Mouse (Mus musculus) gastrocnemius, postnatal 14 days (tissue): ENCODE measurements around the gene Itgax. TPM values are rescaled to one million over a fixed set of nuclear protein-coding genes. Genes with fewer than 3 reads are reported as not detected.

Experiments
- DNase-seq: peaks from one replicate; pipeline ENCODE4 v3.0.0; 2021; ENCODE audit warnings: mixed read lengths
- intact Hi-C: fragments of 180-260 bp; cut with DNase I; formaldehyde crosslinking; loops from one replicate; pipeline ENCODE4 v1.15.1; 2025; ENCODE audit warnings: low total_unique reads
- long read RNA-seq, 2 experiments: library from polyadenylated mRNA; stranded (forward); transcript quantifications; one replicate each; pipeline ENCODE4 v2.0.0; 2021
- total RNA-seq, 2 experiments: library from RNA; stranded (reverse); gene quantifications; 2 replicates each; pipeline ENCODE4 v1.2.3; 2021

The Itgax gene
- under 1 TPM; 0.23 to 0.27 TPM for total RNA-seq
- long read RNA-seq, experiment 1, result 0 reads
- long read RNA-seq, experiment 2, result 0 reads

DNA sequence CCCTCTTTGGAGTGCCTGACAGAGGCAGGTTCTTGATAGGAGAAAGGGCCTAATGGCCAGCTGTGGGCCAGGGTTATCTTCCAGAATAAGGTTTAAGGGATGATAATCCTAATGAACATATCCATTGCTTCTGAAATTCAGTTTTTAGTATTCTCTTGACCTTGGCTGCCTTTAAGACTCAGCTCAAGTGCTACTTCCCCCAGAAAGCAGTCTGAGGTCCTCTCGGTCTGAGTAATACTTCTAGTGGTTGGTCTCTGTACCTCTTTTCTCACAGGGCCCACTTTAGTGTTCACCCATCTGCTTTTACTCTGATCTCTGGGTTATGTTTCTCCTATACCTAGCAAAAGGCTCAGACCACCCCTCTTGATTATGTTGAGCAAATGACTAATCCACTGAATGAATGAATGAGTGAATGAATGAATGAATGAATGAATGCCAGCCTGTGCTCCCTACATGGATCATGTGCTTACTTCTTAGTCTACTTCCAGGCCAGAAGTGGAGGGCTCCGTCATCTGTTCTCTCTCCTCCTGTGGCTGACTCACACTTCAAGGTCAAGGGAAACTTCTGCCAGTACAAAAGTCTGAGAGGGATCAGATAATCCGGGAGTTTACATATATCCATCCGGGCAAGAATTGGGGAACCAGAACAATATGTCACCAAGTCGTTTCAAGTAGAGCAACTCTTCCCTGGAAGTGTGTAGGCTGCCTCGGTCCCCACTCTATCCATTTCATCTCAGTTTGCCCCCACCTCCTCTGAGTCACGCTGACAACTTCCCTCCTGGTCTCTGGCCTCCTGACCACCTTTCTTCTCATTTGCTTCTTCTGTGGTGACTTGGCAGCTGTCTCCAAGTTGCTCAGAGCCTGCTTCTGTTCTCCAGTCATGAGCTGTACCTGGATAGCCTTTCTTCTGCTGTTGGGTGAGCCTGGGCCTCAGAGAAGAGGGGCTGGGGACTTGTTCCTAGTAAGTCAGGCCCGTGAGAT lies at the start of gene Itgax:
Gene Itgax (plus strand): TSS at position 807 of the 980 bp plus-strand sequence.
- intact Hi-C loops, result no loop called here
- no peak for DNase-seq

DNA sequence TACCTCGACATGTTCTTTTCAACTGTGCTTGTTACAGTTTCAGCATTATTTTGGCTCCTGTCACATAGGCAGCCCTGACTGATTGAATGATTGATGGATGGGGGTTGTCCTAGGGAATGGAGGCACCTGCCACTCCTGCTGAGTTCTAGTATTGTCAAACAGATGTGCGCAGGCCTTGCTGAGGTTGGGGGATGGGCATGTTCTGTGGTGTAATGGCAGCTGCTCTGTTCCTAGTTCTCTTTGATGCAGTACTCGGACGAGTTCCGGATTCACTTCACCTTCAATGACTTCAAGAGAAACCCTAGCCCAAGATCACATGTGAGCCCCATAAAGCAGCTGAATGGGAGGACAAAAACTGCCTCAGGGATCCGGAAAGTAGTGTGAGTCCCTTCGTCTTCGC lies 49.3 kb upstream of the Itgax start:
- intact Hi-C loops, result no loop called here
- no peak for DNase-seq

DNA sequence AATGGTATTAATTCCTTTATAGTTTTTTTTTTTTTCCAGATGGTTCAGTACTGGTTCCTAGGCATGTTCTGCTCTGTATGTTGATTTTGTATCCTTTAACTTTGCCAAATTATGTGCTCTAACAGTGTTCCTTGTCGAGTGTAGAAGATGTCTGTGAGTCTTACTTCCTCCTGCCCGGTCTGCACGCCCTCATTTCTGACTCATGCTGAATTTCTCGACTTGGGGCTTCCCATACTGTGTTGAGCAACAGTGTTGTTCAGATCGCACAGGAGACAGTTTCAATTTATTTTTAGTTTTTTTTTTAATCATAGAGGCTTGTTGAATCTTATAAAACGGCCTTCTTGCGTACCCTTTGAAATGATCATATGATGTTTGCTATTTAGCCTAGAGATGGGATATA lies 40.2 kb upstream of the Itgax start:
- intact Hi-C loops, result loop anchor here (5.0 kb wide), 1 partner anchor 123 kb away; no protein-coding TSS in a partner anchor
- no peak for DNase-seq

DNA sequence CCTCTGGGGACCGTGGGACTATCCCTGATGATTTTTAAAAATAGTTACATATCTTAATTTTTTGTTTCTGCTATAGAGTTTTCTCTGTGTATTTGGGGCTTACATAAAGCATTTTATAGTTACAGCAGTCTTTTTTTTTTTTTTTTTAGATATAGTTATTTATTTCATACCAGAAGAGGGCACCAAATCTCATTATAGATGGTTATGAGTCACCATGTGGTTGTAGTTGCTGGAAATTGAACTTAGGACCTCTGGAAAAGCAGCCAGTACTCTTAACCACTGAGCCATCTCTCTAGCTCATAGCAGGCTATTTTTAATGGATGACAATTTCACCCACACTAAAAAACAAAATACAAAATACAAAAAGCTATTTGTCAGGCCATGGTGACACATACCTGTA lies 31.2 kb upstream of the Itgax start:
- intact Hi-C loops, result no loop called here
- no peak for DNase-seq

DNA sequence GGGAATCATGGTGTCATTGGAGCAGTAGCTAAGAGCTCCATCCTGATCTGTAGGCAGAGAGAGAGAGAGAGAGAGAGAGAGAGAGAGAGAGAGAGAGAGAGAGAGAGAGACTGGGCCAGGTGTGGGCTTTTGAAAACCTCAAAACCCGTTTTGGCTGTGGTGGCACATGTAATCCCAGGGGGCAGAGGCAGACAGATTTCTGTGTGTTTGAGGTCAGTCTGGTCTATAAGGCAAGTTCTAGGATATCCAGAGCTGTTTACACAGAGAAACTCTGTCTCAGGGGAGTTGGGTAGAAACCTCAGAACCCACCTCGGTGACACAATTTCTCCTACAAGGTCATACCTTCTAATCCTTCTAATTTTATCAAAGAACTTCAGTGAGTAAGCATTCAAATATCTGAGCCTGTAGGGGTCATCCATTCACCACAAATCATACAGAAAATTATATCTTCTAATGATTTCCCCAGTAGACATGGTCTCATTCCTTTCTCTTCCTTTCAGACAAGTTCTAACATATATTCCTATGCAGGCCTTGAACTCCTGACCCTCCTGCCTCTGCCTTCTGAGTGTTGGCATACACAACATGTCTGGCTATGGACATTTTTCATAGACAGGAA lies 28.5 kb upstream of the Itgax start:
- intact Hi-C loops, result loop anchor here (5.0 kb wide), 1 partner anchor 106 kb away; the partner anchor contains the start of gene Cox6a2
- no peak for DNase-seq

DNA sequence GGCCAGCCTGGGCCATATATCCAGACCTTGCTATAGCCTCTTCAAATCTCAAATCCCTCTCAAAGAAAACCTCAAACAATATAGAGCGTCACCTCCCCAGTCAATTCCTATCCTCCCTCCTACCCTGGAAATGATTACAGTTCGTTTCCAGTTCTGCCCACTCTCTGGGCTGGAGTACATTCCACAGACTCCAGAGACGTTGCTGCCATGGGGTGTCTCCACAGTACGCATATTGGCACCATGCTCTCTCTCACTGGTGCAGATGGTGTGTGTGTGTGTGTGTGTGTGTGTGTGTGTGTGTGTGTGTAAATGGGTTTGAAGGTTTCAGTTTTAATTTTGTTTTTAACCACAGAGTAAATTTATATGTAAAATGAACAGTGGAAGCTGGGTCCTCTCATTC lies 24.1 kb upstream of the Itgax start:
- intact Hi-C loops, result no loop called here
- no peak for DNase-seq

DNA sequence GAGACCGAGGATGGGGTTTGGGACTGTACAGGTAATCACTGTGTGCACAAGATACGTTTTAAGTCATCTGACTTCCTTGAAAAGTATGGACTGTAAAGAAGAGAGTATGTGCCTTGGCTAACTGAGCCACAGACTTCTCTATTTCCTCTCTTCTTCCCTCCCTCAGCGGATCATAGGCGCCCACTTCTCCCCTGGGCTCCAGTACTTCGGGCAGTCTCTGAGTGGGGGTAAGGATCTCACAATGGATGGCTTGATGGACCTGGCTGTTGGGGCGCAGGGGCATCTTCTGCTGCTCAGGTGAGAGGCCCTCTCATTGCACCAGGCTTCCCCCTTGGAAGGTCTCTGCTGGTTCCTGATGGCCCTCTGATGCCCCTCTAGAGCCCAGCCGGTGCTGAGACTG lies 21.9 kb upstream of the Itgax start:
- no peak for DNase-seq
- intact Hi-C loops, result no loop called here

DNA sequence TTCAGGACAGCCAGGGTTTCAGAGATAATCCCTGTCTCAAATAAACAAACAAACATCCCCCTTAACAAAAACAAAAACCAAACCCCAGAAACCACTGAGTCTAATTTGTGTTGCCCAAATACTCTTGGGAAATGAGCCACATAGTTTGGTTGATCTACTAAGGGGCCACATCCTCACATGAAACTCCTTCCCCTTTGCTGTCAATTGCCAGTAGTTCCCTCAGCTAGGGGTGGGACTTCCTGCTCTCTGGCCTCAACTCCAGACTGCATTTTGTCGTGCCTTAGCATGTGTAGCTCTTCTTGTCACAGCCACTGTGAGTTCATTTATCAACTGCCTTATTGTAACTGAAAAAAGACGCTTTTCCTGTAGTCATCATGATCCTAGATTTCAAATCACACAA lies 19.0 kb upstream of the Itgax start:
- DNase-seq, result no peak
- intact Hi-C loops, result no loop called here

DNA sequence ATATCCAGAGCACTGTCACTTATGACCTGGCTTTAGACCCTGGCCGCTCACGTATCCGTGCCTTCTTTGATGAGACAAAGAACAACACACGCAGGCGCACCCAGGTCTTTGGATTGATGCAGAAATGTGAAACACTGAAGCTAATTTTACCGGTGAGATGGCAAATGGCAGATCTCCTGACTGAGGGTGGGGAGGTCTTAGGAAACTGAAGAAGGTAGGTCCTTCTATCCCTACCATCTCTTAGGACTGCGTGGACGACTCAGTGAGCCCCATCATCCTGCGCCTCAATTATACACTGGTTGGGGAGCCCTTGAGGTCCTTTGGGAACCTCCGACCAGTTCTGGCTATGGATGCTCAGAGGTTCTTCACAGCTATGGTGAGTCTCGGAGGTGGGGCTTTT lies 17.2 kb upstream of the Itgax start:
- intact Hi-C loops, result no loop called here
- no peak for DNase-seq

DNA sequence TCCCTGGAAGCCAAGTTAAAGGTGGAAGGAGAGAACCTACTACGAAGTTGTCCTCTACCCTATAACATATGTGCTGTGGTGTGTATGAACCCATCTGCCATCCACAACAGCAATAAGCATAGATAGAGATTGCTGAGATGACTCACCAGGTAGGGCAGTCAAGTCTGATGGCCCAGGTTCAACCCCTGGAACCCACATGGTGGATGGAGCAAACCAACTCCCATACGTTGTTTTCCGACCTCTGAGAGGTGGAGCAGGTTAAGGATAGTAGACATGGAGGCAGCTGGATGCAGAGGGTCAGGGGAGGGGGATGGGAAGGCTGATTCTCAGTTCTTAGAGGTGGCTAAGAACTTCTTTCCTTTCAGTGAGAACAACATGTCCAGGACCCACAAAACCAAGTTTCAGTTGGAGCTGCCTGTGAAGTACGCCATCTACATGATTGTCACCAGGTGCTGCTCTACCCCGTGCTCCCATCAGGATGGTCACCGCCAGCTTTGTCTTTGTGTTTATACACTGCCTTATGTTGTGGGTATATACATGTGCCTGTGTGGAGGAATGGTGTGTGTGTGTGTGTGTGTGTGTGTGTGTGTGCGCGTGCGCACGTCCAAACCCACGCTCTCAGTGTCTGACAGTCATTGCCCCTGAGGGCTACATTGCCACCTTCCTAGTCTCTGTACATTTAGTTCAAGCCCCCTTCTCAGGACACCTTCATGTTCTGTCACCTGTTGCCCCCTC lies 14.8 kb upstream of the Itgax start:
- intact Hi-C loops, result no loop called here
- DNase-seq, result no peak

- no peak for DNase-seq
- intact Hi-C loops, result no loop called here
Measured at GRCm38 (mm10) chr7:128115211-128115958, 14.0 kb upstream of the Itgax start.

DNA sequence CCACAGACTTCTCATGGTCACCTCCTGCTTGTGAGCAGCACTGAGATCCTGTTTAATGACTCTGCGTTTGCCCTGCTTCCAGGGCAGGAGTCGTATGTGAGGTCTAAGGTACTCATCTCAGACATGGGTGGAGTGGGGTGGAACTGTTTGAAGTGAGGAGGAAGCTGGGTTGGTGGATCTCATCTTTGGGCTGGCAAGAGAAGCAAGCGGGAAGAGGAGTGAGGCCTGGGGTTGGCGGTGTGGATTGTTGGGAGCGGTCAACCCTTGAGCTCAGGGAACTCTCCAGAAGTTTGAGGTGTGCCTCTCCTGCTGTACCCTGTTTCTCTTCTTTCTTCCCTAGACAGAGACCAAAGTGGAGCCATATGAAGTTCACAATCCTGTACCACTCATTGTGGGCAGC lies 13.0 kb upstream of the Itgax start:
- no peak for DNase-seq
- intact Hi-C loops, result no loop called here

- intact Hi-C loops, result no loop called here
- no peak for DNase-seq
Measured at GRCm38 (mm10) chr7:128119726-128120490, 9.4 kb upstream of the Itgax start.

DNA sequence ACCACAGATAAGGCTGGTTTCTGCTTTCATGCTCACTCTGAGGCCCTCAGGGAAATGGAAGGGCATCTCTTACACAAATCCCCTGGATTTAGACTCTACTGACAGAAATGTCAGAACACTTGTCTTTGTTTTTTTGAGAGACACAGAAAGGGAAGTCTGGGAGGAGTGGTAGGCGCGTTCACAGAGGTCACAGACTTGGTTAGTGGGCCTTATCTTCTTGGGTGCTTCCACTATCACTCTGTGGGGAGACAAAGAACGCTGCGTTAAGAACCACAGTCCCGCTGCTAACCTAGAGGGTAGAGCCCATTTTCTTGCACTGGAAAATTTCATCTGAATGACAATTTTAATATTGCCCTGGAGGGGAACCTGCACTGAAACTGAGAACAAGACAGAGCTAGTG lies 2.8 kb downstream of the Itgax start:
- no peak for DNase-seq
- intact Hi-C loops, result no loop called here

DNA sequence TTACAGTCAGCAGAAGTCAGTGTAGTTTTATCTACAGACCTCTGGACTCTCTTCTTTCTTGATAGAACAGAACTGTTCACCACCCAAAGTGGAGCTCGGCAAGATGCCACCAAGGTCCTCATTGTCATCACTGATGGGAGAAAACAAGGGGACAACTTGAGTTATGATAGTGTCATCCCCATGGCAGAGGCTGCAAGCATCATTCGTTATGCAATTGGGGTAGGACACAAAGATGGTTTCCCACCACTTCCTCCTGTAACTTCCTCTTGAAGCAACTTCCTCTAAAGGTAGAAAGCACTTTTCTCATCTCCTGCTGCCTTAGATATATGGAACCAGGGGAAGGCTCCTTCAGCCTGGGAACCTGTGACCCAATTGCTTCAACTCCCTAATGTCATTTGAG lies 4.2 kb downstream of the Itgax start:
- no peak for DNase-seq
- intact Hi-C loops, result no loop called here

DNA sequence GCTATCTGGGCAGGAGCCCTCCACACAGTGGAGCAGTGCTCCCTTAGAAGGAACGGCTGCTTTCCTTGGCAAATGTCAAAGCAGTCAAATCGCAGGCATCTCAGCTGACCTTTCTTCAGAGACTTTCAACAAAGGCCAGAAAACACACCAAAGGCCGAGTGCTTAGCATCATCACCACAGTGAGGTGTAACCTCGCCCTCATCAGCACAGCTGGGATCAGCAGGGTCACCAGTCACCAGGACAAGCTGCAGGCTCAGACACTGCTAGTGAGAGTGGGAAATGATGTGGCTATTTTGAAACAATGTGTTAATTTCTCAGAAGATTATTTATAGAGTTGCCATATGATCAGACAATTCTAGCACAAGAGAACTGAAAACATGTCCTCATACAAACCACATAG lies 7.6 kb downstream of the Itgax start:
- intact Hi-C loops, result no loop called here
- no peak for DNase-seq

DNA sequence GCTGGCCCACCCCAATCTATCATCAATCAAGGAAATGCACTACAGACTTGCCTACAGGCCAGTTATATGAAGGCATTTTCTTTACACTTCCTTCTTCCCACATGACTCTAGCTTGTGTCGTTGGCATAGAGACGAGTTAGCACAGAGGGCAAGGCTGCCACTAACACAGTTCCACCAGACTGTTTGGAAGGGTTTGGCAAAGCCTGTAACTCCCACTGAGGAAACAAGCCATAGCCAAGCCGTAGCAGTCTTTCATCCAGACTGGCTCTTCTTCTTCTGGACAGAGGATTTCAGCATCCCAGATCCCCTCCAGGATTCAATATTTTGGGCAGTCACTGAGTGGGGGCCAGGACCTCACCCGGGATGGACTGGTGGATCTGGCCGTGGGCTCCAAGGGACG lies 10.3 kb downstream of the Itgax start:
- intact Hi-C loops, result no loop called here

DNA sequence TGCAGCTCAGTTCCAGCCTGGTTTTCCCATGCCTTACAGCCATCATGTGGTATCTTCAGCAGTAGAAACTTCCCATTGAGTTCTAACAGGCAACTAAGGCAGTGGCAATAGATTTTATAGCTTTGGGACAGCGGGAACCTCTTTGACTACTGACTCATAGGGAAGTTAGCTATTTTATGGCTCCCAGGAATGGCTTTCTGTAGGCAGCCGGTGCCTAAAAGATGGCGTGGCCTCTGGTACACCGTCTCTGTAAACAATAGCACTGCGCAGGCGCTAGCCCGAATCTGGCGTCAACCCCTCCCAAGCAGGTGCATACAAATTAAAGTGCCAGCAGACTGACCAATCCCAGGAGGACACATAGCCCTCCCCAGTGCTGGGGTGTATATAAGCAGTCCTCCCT lies 21.6 kb downstream of the Itgax start:
- DNase-seq, result no peak
- intact Hi-C loops, result no loop called here

More for the DNA sequence above, 10.3 kb downstream of the Itgax start:
- DNase-seq, result no peak

- intact Hi-C loops, result no loop called here
- DNase-seq, result no peak
Measured at GRCm38 (mm10) chr7:128154076-128154475, 24.7 kb downstream of the Itgax start, which contains the start of gene Itgad. TSS of gene Itgad (plus strand) at chr7:128154376.
